Mouse (Mus musculus): ENCODE results near the gene Ecpas.

Gene Ecpas

GRCm38 (mm10) chr4:58911831-58912628 is 519 bp downstream of the Ecpas start:
- peak; percentile 64 for ATAC-seq (ENCODE audit: insufficient number of reproducible peaks, low FRiP score, low TSS enrichment)

GRCm38 (mm10) chr4:58911069-58911830 is 1.3 kb downstream of the Ecpas start:
- peak; percentile 56; the same call in 1 of the 2 replicates for ATAC-seq (ENCODE audit: insufficient number of reproducible peaks, low FRiP score, low TSS enrichment)

DNA sequence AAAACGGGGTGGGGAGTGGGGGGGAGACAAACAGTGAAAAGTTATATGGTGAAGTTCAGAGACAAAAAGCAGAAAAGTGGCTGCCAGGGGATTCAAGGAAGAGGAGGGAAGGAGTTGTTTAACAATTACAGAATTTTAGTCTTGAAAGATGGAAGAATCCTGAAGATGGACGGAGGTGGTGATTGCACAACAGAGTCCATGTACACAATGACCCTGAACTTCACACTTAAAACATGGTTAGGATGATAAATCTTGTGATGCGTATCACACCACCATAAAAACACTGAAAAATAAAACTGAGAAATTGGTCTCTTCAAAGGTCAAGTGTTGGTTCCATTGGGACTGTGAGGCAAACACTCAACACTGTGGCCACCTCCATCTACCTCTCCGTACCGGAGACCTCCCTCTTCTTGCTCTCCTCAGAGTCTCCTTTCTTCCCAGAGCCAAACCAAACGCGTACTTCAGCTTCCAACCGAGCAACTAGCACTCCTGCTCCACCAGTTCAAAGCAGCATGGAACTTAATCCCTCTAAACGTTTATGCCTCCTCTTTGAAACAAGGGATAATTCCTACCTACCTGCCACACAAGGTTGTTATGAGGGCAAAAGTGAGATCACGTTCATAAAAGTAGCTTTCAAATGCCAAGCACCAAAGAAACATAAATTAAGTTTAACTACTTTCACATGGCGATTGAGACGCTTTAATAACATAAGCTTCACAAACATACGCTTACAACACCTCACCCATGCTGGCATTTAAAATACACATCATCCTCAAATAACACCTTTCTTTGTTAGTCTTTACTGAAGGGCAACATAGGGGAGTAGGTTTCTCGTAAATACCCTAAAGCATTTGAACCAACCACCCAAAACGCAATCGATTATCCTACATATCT is 2.1 kb downstream of the Ecpas start:
- ATAC-seq (ENCODE audit: insufficient number of reproducible peaks, low FRiP score, low TSS enrichment): no peak

DNA sequence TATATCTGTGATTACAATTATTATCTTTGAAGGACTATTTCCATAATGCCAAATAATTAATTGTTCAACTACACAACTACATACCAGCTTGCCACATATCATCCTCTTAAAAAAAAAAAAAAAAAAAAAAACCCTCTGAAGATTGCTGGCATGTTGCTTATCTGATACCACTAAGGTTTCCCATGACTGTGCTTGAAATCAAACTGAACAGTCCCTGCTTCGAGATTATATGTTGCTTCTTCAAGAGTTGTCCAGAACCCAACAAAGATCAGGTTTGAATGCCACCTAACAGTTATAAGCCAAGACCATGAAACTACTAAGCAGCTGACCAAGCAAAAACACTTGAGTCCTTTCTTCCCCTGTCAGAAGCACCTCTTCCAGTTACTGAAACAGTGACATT is 5.1 kb downstream of the Ecpas start:
- no peak for ATAC-seq (ENCODE audit: insufficient number of reproducible peaks, low FRiP score, low TSS enrichment)

DNA sequence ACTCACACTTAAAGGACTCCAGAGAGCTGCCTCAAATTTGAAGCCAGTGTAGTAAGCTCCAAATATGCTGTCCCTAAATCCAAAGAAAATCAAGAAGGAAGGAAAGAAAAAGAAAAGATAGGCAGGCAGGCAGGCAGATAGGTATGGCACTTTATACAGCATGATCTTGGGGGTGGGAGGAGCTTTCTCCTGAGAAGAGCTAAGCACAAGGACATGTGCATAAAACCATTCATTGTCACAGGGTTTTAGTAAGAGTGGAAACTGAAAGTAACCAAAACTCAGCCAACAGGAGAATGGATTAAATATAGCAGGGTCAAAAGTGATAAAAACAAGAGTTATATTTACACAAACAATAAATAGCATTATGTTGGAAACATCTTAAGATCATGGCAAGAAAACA is 14.2 kb downstream of the Ecpas start:
- ATAC-seq (ENCODE audit: insufficient number of reproducible peaks, low FRiP score, low TSS enrichment): no peak

DNA sequence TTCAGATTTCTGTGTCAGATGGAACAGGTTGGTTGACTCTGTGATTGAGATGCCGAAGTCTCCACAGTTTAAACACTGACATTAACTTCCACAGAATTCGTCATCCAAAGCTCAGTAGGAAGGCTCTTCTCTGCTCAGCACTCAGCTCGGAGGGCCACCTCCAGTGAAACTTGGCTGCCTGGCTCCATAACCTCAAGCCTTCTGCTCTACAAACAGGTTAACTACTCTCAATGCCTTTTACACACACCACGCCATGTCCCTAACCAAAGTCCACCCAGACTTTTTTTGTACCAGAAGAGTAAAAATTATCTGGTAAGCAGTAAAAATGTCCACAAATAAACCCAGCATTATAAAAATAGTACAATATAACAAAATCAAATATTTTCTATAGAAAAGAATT is 15.1 kb downstream of the Ecpas start:
- no peak for ATAC-seq (ENCODE audit: insufficient number of reproducible peaks, low FRiP score, low TSS enrichment)

- no peak for ATAC-seq (ENCODE audit: insufficient number of reproducible peaks, low FRiP score, low TSS enrichment)
Measured at GRCm38 (mm10) chr4:58894399-58894798, 18.1 kb downstream of the Ecpas start.

DNA sequence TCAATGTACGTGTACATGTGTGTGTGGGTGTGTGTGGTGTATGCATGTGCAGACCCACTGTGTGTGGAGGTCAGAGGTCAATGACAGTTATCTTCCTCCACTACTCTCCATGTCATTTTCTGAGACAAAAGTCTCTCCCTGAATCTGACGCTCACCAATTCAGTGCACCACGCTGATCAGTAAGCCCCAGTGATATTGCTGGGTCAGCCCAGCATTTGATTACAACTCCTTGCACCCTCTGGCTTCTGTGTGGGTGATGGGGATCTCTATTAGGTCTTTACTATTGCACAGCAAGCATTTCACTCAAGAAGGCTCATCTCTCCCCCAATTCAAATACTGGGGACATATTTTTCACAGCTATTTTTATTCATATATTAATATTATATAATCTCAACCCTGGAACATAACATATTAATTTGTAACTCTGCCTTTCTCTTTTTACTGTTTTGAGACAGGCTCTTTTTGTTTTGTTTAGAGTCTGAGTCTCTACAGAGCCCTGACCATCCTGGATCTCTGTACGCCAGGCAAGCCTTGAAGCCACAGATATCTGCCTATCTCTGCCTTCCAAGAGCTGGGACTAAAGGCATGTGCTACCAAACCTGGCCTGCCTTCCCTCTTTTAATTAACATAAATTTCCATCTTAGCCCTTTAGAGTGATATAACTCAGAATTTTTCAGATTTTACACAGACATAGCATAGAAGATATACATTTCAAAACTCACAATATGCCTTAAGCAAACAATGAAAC is 22.3 kb downstream of the Ecpas start:
- ATAC-seq (ENCODE audit: insufficient number of reproducible peaks, low FRiP score, low TSS enrichment): no peak

DNA sequence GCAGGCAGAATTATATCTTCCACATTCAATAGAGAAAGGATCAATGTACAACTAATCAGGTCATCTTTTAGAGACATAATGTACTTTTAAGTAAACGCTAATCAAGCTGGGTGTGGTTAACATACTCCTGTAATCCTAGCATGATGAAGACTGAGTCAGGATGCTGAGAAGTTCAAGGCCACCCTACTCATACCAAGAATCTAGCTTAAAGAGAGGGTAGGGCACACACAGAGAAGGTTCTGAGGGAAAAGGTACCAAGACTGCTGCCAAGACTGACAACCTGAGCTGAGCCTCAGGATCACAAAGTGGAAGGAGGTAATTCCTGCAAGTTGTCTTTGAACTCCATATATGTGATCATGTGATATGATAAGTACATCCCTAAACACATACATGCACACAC is 24.0 kb downstream of the Ecpas start:
- ATAC-seq (ENCODE audit: insufficient number of reproducible peaks, low FRiP score, low TSS enrichment): no peak

DNA sequence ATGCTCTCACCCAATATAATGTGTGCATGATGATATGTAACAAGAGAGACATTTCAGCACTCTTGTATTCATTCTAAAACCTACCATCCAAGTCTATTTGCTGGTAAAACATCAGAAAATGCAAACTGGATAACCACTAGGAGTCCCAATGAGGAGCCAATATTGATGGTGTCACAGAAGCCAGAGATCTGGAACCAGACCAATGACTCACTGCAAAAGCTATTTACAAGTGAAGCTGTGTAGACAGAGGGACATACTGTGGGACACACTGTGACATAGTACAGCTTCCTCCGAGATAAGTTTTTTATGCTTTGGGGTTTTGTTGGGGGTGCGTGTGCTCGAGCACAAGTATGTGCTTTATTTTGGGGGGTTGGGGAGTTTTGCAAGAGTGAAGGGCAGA is 24.9 kb downstream of the Ecpas start:
- ATAC-seq (ENCODE audit: insufficient number of reproducible peaks, low FRiP score, low TSS enrichment): no peak

DNA sequence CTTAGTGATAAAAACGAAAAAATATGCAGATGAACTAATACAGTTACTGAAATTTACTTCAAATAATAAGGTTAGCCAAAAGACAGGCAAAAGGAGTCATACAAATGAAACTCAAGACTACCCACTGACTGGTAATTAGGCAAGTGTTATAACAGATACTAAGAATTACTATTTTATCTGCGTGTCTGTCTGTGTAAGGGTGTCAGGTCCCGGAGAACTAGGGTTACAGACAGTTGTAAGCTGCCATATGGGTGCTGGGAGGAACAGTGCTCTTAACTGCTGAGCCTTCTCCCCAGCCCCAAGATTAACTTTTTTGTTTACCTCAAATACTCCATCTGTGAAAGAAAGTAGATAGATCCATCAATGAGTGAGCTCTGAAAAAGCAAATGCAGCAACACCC is 25.8 kb downstream of the Ecpas start:
- ATAC-seq (ENCODE audit: insufficient number of reproducible peaks, low FRiP score, low TSS enrichment): no peak

GRCm38 (mm10) chr4:58885341-58885740 is 27.2 kb downstream of the Ecpas start:
- ATAC-seq (ENCODE audit: insufficient number of reproducible peaks, low FRiP score, low TSS enrichment): no peak

GRCm38 (mm10) chr4:58883841-58884240 is 28.7 kb downstream of the Ecpas start:
- no peak for ATAC-seq (ENCODE audit: insufficient number of reproducible peaks, low FRiP score, low TSS enrichment)

DNA sequence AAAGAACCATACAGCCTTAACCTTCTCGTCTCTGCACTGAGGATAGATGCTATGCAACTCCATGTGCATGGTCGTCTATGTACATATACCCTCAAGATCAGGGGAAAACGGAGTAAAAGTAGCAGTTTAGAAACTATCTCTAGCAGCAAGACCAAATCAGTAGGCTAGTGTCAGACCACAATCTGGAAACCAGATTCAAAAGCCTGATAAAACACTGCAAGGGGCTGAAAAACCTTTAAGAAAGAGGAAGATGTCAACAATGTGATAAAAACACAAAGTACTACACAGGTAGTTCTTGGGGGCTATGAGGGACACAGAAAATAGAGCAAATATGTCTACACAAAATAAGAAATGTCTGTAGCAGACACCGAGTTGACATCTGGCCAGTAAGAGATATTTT is 38.2 kb downstream of the Ecpas start:
- no peak for ATAC-seq (ENCODE audit: insufficient number of reproducible peaks, low FRiP score, low TSS enrichment)

GRCm38 (mm10) chr4:58867242-58867641 is 45.3 kb downstream of the Ecpas start:
- ATAC-seq (ENCODE audit: insufficient number of reproducible peaks, low FRiP score, low TSS enrichment): no peak

- no peak for ATAC-seq (ENCODE audit: insufficient number of reproducible peaks, low FRiP score, low TSS enrichment)
Measured at GRCm38 (mm10) chr4:58832908-58833307, 79.6 kb downstream of the Ecpas start.

- no peak for ATAC-seq (ENCODE audit: insufficient number of reproducible peaks, low FRiP score, low TSS enrichment)
Measured at GRCm38 (mm10) chr4:58825921-58826320, 86.6 kb downstream of the Ecpas start.

DNA sequence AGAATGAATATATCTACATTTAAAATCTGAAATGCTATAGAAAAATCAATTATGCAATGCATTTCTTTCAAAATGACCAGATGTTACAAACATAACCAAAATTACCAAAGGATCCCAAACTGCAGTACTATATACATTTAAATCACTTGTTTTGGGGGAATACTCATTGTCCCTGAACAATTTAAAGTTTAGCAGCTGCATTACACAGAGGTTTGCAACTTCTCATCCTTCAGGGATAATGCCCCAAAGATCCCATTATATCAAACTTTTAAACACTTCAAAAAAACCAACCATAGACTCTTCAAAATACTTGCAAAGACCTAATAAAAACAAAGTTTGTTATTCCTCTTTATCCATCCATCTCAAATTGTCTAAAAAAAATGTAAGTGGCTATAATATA is 124.9 kb downstream of the Ecpas start, which contains the start of gene Olfr267:
Gene Olfr267 (minus strand): TSS at position 101 of the 400 bp plus-strand sequence.
- no peak for ATAC-seq (ENCODE audit: insufficient number of reproducible peaks, low FRiP score, low TSS enrichment)

DNA sequence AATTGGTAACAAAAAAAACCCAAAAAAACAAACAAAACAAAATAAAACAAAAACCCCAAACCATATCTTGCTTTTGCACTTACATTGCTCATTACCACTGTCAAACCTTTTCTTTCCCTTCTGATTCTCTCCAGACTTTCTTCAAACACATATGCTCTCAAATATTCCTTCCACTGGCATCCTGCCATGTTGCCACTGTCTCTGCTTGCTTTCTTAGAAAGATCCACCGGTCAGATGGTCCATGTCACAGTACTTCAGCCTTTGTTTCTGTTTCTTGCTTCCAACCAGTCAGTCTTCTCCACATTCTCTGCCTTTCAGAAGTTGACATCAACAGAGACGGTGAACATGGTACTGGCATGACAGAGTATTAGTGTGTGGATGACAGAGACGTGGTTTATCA is 125.9 kb downstream of the Ecpas start:
- no peak for ATAC-seq (ENCODE audit: insufficient number of reproducible peaks, low FRiP score, low TSS enrichment)

DNA sequence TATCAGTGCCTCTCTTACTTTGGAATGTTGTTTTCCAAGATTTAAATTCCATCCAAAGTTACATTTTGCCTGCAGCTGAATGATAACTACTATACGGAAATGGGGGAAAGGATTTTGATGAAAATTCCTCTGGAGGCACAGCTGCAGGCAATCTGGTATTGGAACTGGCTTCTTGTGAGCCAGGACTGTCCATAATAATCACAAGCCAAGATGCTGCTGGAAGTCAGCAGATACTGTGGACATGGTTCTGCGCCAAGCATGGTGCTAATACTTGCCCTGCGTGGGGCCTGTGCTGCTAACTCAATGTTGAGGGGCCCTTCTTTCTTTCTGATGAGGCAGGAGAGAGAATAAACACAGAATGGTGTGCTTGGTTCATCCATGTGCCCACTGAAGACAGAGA is 149.1 kb downstream of the Ecpas start:
- no peak for ATAC-seq (ENCODE audit: insufficient number of reproducible peaks, low FRiP score, low TSS enrichment)

Data from cerebellum, adult (tissue).